ENCODE assay signal across 26 mouse cellular contexts in the genomic region with DNA sequence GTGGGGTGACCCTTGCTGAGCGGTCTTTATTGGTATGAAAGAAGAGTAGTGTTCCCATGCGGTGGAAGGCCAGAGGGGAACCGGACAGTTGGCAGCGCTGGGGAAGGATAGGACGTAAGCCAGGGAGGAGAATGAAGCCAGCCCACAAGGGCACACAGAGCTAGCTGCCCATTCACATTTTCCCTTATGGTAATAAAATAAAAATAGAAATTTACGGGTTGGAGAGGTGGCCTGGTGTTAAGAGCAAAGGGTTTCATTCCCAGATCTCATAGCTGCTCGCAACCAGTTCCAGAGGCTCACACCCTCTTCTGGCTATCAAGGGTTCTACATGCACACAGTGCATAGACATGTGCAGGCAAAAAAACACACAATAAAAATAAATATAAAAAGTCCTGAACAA. TPM values are rescaled to one million over a fixed set of nuclear protein-coding genes. Genes with fewer than 3 reads are reported as not detected.
A peak's percentile ranks its signal among the peaks of the same experiment; 100 is the strongest.
DNase-seq lines count a peak whose midpoint lies in the region; ATAC-seq and TF ChIP-seq lines count a peak whose summit lies in the region.
"Had no signal": no experiment of that assay in that cellular context is flagged by ENCODE, and none has a peak within 500 bp of the region (broad histone marks: within the 10 kb centered on the region; RNA-seq: fewer than 3 reads in every experiment).

No protein-coding gene starts in this region.

- peak overlapping the region; percentile 78 for H3K27ac ChIP-seq in gastrocnemius, adult 2 months
- H3K27ac ChIP-seq in hindbrain, postnatal 0 days: no peak overlapping the region
- H3K27ac ChIP-seq in hindbrain, embryonic 10.5 days: no peak overlapping the region
- H3K27ac ChIP-seq: heart, embryonic 15.5 days; hindbrain, embryonic 12.5 days; limb, embryonic 10.5 days; midbrain, embryonic 10.5 days had no signal

- intact Hi-C loops in gastrocnemius, adult 2 months (cut with DNase I): no loop called here

- H3K4me3 ChIP-seq in gastrocnemius, adult 2 months: no peak overlapping the region
- no peak overlapping the region for H3K4me3 ChIP-seq in hindbrain, postnatal 0 days (ENCODE audit: low read length)
- no peak overlapping the region for H3K4me3 ChIP-seq in hindbrain, embryonic 10.5 days
- H3K4me3 ChIP-seq: embryonic facial prominence, embryonic 10.5 days; heart, embryonic 15.5 days; hindbrain, embryonic 12.5 days; limb, embryonic 10.5 days; midbrain, embryonic 10.5 days; myocyte had no signal

- WGBS in hindbrain, postnatal 0 days: 79% methylated on average over 7 of the region's 7 CpGs
- WGBS in hindbrain, embryonic 10.5 days: 90% methylated on average over 7 of the region's 7 CpGs

- H3K27me3 ChIP-seq in hindbrain, postnatal 0 days (ENCODE audit: insufficient read depth, low read length): no peaks in the 10 kb centered on the region
- H3K27me3 ChIP-seq in hindbrain, embryonic 10.5 days (ENCODE audit: insufficient read depth, poor library complexity, severe bottlenecking): no peaks in the 10 kb centered on the region
- H3K27me3 ChIP-seq: heart, embryonic 15.5 days; hindbrain, embryonic 12.5 days had no signal

- peak; percentile 73 for DNase-seq in gastrocnemius, adult 2 months
- no peak for DNase-seq in gastrocnemius, postnatal 25 days
- no peak for DNase-seq in hindbrain, postnatal 0 days (ENCODE audit: low spot score)
- DNase-seq in hindbrain, embryonic 10.5 days (ENCODE audit: low spot score): no peak
- DNase-seq in cerebellum, adult 11-12 months: peak; percentile 54
- DNase-seq in cerebellum, postnatal 10 days: peak; percentile 58 to 70
- no peak for DNase-seq in adrenal gland, postnatal 10 days
- no peak for DNase-seq in urinary bladder, adult 18-20 months (ENCODE audit: low spot score in 2 of 2)
- DNase-seq: adrenal gland, adult 8-10 months; B cell, adult 2 months; heart, adult 18-20 months; kidney, adult 11 months; kidney, postnatal 4 days; liver; right cerebral cortex, postnatal 4 days; thymus, adult 2 months had no signal

- peak; percentile 53 for TF ChIP-seq CTCF in gastrocnemius, adult 2 months (IDR thresholded peaks at IDR 0.05)
- TF ChIP-seq CTCF in hindbrain, postnatal 0 days (IDR thresholded peaks at IDR 0.05; ENCODE audit: low read depth): 0 out of 2 replicates have a peak, but pooled peaks have one; percentile 20

- peaks cover 37% of the 10 kb centered on the region for H3K36me3 ChIP-seq in hindbrain, postnatal 0 days (ENCODE audit: insufficient read depth, low read length)
- peaks cover 68% of the 10 kb centered on the region for H3K36me3 ChIP-seq in hindbrain, embryonic 10.5 days
- H3K36me3 ChIP-seq: heart, embryonic 15.5 days had no signal

- no peak for ATAC-seq in hindbrain, postnatal 0 days
- ATAC-seq: activated CD4-positive, CD25-positive, alpha-beta regulatory T cell, adult 4 months; forebrain, embryonic 16.5 days; midbrain, embryonic 16.5 days had no signal

- no peaks in the 10 kb centered on the region for H3K9me3 ChIP-seq in hindbrain, postnatal 0 days (ENCODE audit: low read length)
- H3K9me3 ChIP-seq in hindbrain, embryonic 10.5 days: no peaks in the 10 kb centered on the region
- H3K9me3 ChIP-seq: embryonic facial prominence, embryonic 10.5 days; heart, embryonic 15.5 days; hindbrain, embryonic 12.5 days; limb, embryonic 10.5 days; midbrain, embryonic 10.5 days had no signal

- no peaks in the 10 kb centered on the region for H3K4me1 ChIP-seq in hindbrain, postnatal 0 days (ENCODE audit: insufficient read depth, low read length)
- H3K4me1 ChIP-seq in hindbrain, embryonic 10.5 days (replicated peaks): no peaks in the 10 kb centered on the region
- H3K4me1 ChIP-seq: heart, embryonic 15.5 days; limb, embryonic 10.5 days; midbrain, embryonic 10.5 days had no signal

- H3K4me2 ChIP-seq in hindbrain, postnatal 0 days (ENCODE audit: low read depth, low read length): no peak overlapping the region
- H3K4me2 ChIP-seq: heart, embryonic 15.5 days; hindbrain, embryonic 12.5 days had no signal

- H3K9ac ChIP-seq in hindbrain, postnatal 0 days (replicated peaks; ENCODE audit: low read length): no peak overlapping the region
- H3K9ac ChIP-seq: heart, embryonic 15.5 days had no signal

RNA-seq across cellular contexts. Expression of gene Abtb1, which starts 8.2 kb away (rescaled TPM):
- total RNA-seq in gastrocnemius, adult 2 months (2021): 10 to 100 TPM; 16.9 to 22.7 TPM
- total RNA-seq in gastrocnemius, postnatal 25 days (2021): 10 to 100 TPM; 14.4 to 17.3 TPM
- total RNA-seq in hindbrain, postnatal 0 days (2014; rRNA removed): 62.6 and 78.9 TPM in 2 replicates
- polyA plus RNA-seq in hindbrain, postnatal 0 days (2015; fragmentation: Nextera tagmentation; extraction: Ambion mirVana): 31.5 and 34.8 TPM in 2 replicates
- polyA plus RNA-seq in hindbrain, embryonic 10.5 days (2016; fragmentation: Nextera tagmentation; extraction: Ambion mirVana): 27.2 and 27.5 TPM in 2 replicates
- 10 to 100 TPM; 21.9 to 30.5 TPM for total RNA-seq in adrenal gland, postnatal 10 days (2021)

RNA-seq across cellular contexts. Expression of gene Podxl2, which starts 24.8 kb away (rescaled TPM):
- 10 to 100 TPM; 48.5 to 55.1 TPM for total RNA-seq in gastrocnemius, adult 2 months (2021)
- total RNA-seq in gastrocnemius, postnatal 25 days (2021): 10 to 100 TPM; 49.4 to 53.0 TPM
- 1,247 and 1,290 TPM in 2 replicates for total RNA-seq in hindbrain, postnatal 0 days (2014; rRNA removed)
- polyA plus RNA-seq in hindbrain, postnatal 0 days (2015; fragmentation: Nextera tagmentation; extraction: Ambion mirVana): 675 and 695 TPM in 2 replicates
- polyA plus RNA-seq in hindbrain, embryonic 10.5 days (2016; fragmentation: Nextera tagmentation; extraction: Ambion mirVana): 81.1 and 182 TPM in 2 replicates
- 10 to 100 TPM; 27.8 to 28.3 TPM for total RNA-seq in adrenal gland, postnatal 10 days (2021)
- total RNA-seq: MEL had no signal
- polyA plus RNA-seq: activated CD4-positive, CD25-positive, alpha-beta regulatory T cell, adult 4 months had no signal

RNA-seq across cellular contexts. Expression of gene Mcm2, which starts 48.5 kb away (rescaled TPM):
- total RNA-seq in gastrocnemius, adult 2 months (2021): 1 to 10 TPM; 6.6 to 7.5 TPM
- 1 to 10 TPM; 4.6 to 6.5 TPM for total RNA-seq in gastrocnemius, postnatal 25 days (2021)
- 35.3 and 37.0 TPM in 2 replicates for total RNA-seq in hindbrain, postnatal 0 days (2014; rRNA removed)
- 21.7 and 23.3 TPM in 2 replicates for polyA plus RNA-seq in hindbrain, postnatal 0 days (2015; fragmentation: Nextera tagmentation; extraction: Ambion mirVana)
- 222 and 292 TPM in 2 replicates for polyA plus RNA-seq in hindbrain, embryonic 10.5 days (2016; fragmentation: Nextera tagmentation; extraction: Ambion mirVana)
- 10 to 100 TPM; 50.0 to 53.5 TPM for total RNA-seq in adrenal gland, postnatal 10 days (2021)

RNA-seq across cellular contexts. Expression of gene Tpra1, which starts 52.0 kb away (rescaled TPM):
- total RNA-seq in gastrocnemius, adult 2 months (2021): 10 to 100 TPM; 25.5 to 26.1 TPM
- total RNA-seq in gastrocnemius, postnatal 25 days (2021): 10 to 100 TPM; 23.4 to 46.4 TPM
- total RNA-seq in hindbrain, postnatal 0 days (2014; rRNA removed): 55.2 and 88.4 TPM in 2 replicates
- 49.4 and 56.0 TPM in 2 replicates for polyA plus RNA-seq in hindbrain, postnatal 0 days (2015; fragmentation: Nextera tagmentation; extraction: Ambion mirVana)
- polyA plus RNA-seq in hindbrain, embryonic 10.5 days (2016; fragmentation: Nextera tagmentation; extraction: Ambion mirVana): 60.5 and 62.3 TPM in 2 replicates
- 10 to 100 TPM; 61.0 to 74.0 TPM for total RNA-seq in adrenal gland, postnatal 10 days (2021)

Comparison
In these comparisons a context has a peak if more than half of its experiments do, and no peak if none do; other contexts are left out.
1. DNase-seq: peak in gastrocnemius, adult 2 months (single experiment), cerebellum, adult 11-12 months (single experiment) and cerebellum, postnatal 10 days (2 of 2); none in gastrocnemius, postnatal 25 days (single experiment), hindbrain, postnatal 0 days (single experiment), hindbrain, embryonic 10.5 days (single experiment), adrenal gland, postnatal 10 days (single experiment) and urinary bladder, adult 18-20 months (0 of 2).
2. RNA of gene Podxl2, which starts 24.8 kb away (total RNA-seq): 1,247 to 1,290 TPM in hindbrain, postnatal 0 days; 48.5 to 55.1 TPM in gastrocnemius, adult 2 months, 49.4 to 53.0 TPM in gastrocnemius, postnatal 25 days and 27.8 to 28.3 TPM in adrenal gland, postnatal 10 days; every median in the first group is over 10 times any median in the second.